Mouse (Mus musculus): ENCODE results near the gene Rgs12. TPM values are rescaled to one million over a fixed set of nuclear protein-coding genes. Genes with fewer than 3 reads are reported as not detected.

Rgs12 gene
- total RNA-seq, 2 experiments from 2014 or later: 13.3 to 28.6 TPM

- DNase-seq: peak; percentile 51 to 66
These were observed 129.9 kb downstream of the Rgs12 start for GRCm38 (mm10) chr5:35079101-35079500.

- no peak for DNase-seq
These were observed 135.7 kb downstream of the Rgs12 start for GRCm38 (mm10) chr5:35084913-35085312.

- peak; percentile 90 to 91 for DNase-seq
These were observed 139.8 kb downstream of the Rgs12 start for GRCm38 (mm10) chr5:35088785-35089613.

Small RNAs within 50 kb of the gene (microRNA-seq; reads per million reads assigned to microRNA genes)
- 7.7 reads per million, percentile 20 among the genes with 10 or more reads in this experiment for gene Mir3097

Other genes starting within 250 kb of the Rgs12 start
- 10 to 100 TPM; 28.0 to 42.0 TPM for gene Htt, start 187.7 kb upstream of the Rgs12 start, total RNA-seq (2021)
- gene Msantd1, start 41.4 kb upstream of the Rgs12 start, total RNA-seq (2021): 1 to 10 TPM; 1.5 to 2.5 TPM
- gene Hgfac, start 92.1 kb downstream of the Rgs12 start, total RNA-seq (2021): 1 to 10 TPM in 1 of 2 experiments, under 1 TPM in 1; 0.96 to 1.2 TPM
- 10 to 100 TPM; 10.6 to 20.9 TPM for gene Dok7, start 107.3 kb downstream of the Rgs12 start, total RNA-seq (2021)
- gene Lrpap1, start 156.3 kb downstream of the Rgs12 start, total RNA-seq (2021): 100 to 1,000 TPM; 110 to 120 TPM